Mouse (Mus musculus): ENCODE results near the gene Fgfr2. TPM values are rescaled to one million over a fixed set of nuclear protein-coding genes. Genes with fewer than 3 reads are reported as not detected.
"Not testable (repeated sequence)": the region's sequence is repeated elsewhere in the genome, so short reads cannot be mapped to it uniquely, and the experiment has no call there.

Gene Fgfr2
- total RNA-seq, 1 experiment from 2014 or later: not detected

GRCm38 (mm10) chr7:130668013-130668412, 2455.1 kb downstream of the Fgfr2 start:
- not testable (repeated sequence) for ATAC-seq (replicated peaks in 1 of 2; ENCODE audit: insufficient read depth in 1 of 2, low FRiP score in 2 of 2, low TSS enrichment in 1 of 2, low read depth in 1 of 2, poor library complexity in 2 of 2, severe bottlenecking in 2 of 2)

- no peak for ATAC-seq (replicated peaks in 1 of 2; ENCODE audit: insufficient read depth in 1 of 2, low FRiP score in 2 of 2, low TSS enrichment in 1 of 2, low read depth in 1 of 2, poor library complexity in 2 of 2, severe bottlenecking in 2 of 2)
These were observed 2457.8 kb downstream of the Fgfr2 start for GRCm38 (mm10) chr7:130665358-130665757.

GRCm38 (mm10) chr7:130664629-130665028, 2458.5 kb downstream of the Fgfr2 start:
- no peak for ATAC-seq (replicated peaks in 1 of 2; ENCODE audit: insufficient read depth in 1 of 2, low FRiP score in 2 of 2, low TSS enrichment in 1 of 2, low read depth in 1 of 2, poor library complexity in 2 of 2, severe bottlenecking in 2 of 2)

GRCm38 (mm10) chr7:130664037-130664436, 2459.1 kb downstream of the Fgfr2 start:
- ATAC-seq (replicated peaks in 1 of 2; ENCODE audit: insufficient read depth in 1 of 2, low FRiP score in 2 of 2, low TSS enrichment in 1 of 2, low read depth in 1 of 2, poor library complexity in 2 of 2, severe bottlenecking in 2 of 2): no peak

GRCm38 (mm10) chr7:130662869-130663268, 2460.3 kb downstream of the Fgfr2 start:
- ATAC-seq (replicated peaks in 1 of 2; ENCODE audit: insufficient read depth in 1 of 2, low FRiP score in 2 of 2, low TSS enrichment in 1 of 2, low read depth in 1 of 2, poor library complexity in 2 of 2, severe bottlenecking in 2 of 2): no peak

GRCm38 (mm10) chr7:130662250-130662649, 2460.9 kb downstream of the Fgfr2 start:
- no peak for ATAC-seq (replicated peaks in 1 of 2; ENCODE audit: insufficient read depth in 1 of 2, low FRiP score in 2 of 2, low TSS enrichment in 1 of 2, low read depth in 1 of 2, poor library complexity in 2 of 2, severe bottlenecking in 2 of 2)

GRCm38 (mm10) chr7:130659129-130659528, 2464.0 kb downstream of the Fgfr2 start:
- no peak for ATAC-seq (replicated peaks in 1 of 2; ENCODE audit: insufficient read depth in 1 of 2, low FRiP score in 2 of 2, low TSS enrichment in 1 of 2, low read depth in 1 of 2, poor library complexity in 2 of 2, severe bottlenecking in 2 of 2)

GRCm38 (mm10) chr7:130657751-130658150, 2465.4 kb downstream of the Fgfr2 start:
- peak; percentile 22 to 64; a peak in 3 of 4 replicates for ATAC-seq (replicated peaks in 1 of 2; ENCODE audit: insufficient read depth in 1 of 2, low FRiP score in 2 of 2, low TSS enrichment in 1 of 2, low read depth in 1 of 2, poor library complexity in 2 of 2, severe bottlenecking in 2 of 2)

- ATAC-seq (replicated peaks in 1 of 2; ENCODE audit: insufficient read depth in 1 of 2, low FRiP score in 2 of 2, low TSS enrichment in 1 of 2, low read depth in 1 of 2, poor library complexity in 2 of 2, severe bottlenecking in 2 of 2): no peak
These were observed 2466.2 kb downstream of the Fgfr2 start for GRCm38 (mm10) chr7:130656965-130657364.

GRCm38 (mm10) chr7:130654562-130654961, 2468.6 kb downstream of the Fgfr2 start:
- no peak for ATAC-seq (replicated peaks in 1 of 2; ENCODE audit: insufficient read depth in 1 of 2, low FRiP score in 2 of 2, low TSS enrichment in 1 of 2, low read depth in 1 of 2, poor library complexity in 2 of 2, severe bottlenecking in 2 of 2)

- ATAC-seq (replicated peaks in 1 of 2; ENCODE audit: insufficient read depth in 1 of 2, low FRiP score in 2 of 2, low TSS enrichment in 1 of 2, low read depth in 1 of 2, poor library complexity in 2 of 2, severe bottlenecking in 2 of 2): no peak
These were observed 2470.1 kb downstream of the Fgfr2 start for GRCm38 (mm10) chr7:130653036-130653555.

- ATAC-seq (replicated peaks in 1 of 2; ENCODE audit: insufficient read depth in 1 of 2, low FRiP score in 2 of 2, low TSS enrichment in 1 of 2, low read depth in 1 of 2, poor library complexity in 2 of 2, severe bottlenecking in 2 of 2): no peak
These were observed 2472.5 kb downstream of the Fgfr2 start for GRCm38 (mm10) chr7:130650621-130651020.

GRCm38 (mm10) chr7:130649257-130649656, 2473.9 kb downstream of the Fgfr2 start:
- no peak for ATAC-seq (replicated peaks in 1 of 2; ENCODE audit: insufficient read depth in 1 of 2, low FRiP score in 2 of 2, low TSS enrichment in 1 of 2, low read depth in 1 of 2, poor library complexity in 2 of 2, severe bottlenecking in 2 of 2)

- no peak for ATAC-seq (replicated peaks in 1 of 2; ENCODE audit: insufficient read depth in 1 of 2, low FRiP score in 2 of 2, low TSS enrichment in 1 of 2, low read depth in 1 of 2, poor library complexity in 2 of 2, severe bottlenecking in 2 of 2)
These were observed 2475.1 kb downstream of the Fgfr2 start for GRCm38 (mm10) chr7:130648061-130648460.

- ATAC-seq (replicated peaks in 1 of 2; ENCODE audit: insufficient read depth in 1 of 2, low FRiP score in 2 of 2, low TSS enrichment in 1 of 2, low read depth in 1 of 2, poor library complexity in 2 of 2, severe bottlenecking in 2 of 2): peak; percentile 76 to 85
These were observed 2476.4 kb downstream of the Fgfr2 start for GRCm38 (mm10) chr7:130646762-130647139.

GRCm38 (mm10) chr7:130645994-130646761, 2477.0 kb downstream of the Fgfr2 start:
- peak; percentile 39 to 63; a peak in 3 of 4 replicates for ATAC-seq (replicated peaks in 1 of 2; ENCODE audit: insufficient read depth in 1 of 2, low FRiP score in 2 of 2, low TSS enrichment in 1 of 2, low read depth in 1 of 2, poor library complexity in 2 of 2, severe bottlenecking in 2 of 2)

GRCm38 (mm10) chr7:130645332-130645993, 2477.7 kb downstream of the Fgfr2 start:
- peak; percentile 29 to 39; a peak in 3 of 4 replicates for ATAC-seq (replicated peaks in 1 of 2; ENCODE audit: insufficient read depth in 1 of 2, low FRiP score in 2 of 2, low TSS enrichment in 1 of 2, low read depth in 1 of 2, poor library complexity in 2 of 2, severe bottlenecking in 2 of 2)

GRCm38 (mm10) chr7:130640681-130641080, 2482.5 kb downstream of the Fgfr2 start:
- ATAC-seq (replicated peaks in 1 of 2; ENCODE audit: insufficient read depth in 1 of 2, low FRiP score in 2 of 2, low TSS enrichment in 1 of 2, low read depth in 1 of 2, poor library complexity in 2 of 2, severe bottlenecking in 2 of 2): no peak

Measured in hematopoietic stem cell, adult 5-6 weeks (primary cell).